Mouse (Mus musculus) limb, embryonic 14.5 days (tissue): Measurements from ENCODE around the gene Slc2a10. TPM values are rescaled to one million over a fixed set of nuclear protein-coding genes. Genes with fewer than 3 reads are reported as not detected.
"Not testable (repeated sequence)": the region's sequence is repeated elsewhere in the genome, so short reads cannot be mapped to it uniquely, and the experiment has no call there.

ENCODE experiments used
- ATAC-seq: fragments of 200-750 bp; cut with Nextera tagmentation; 2 replicates; pipeline ENCODE4 v1.8.0; 2017; ENCODE audit warnings: low read depth, moderate number of reproducible peaks, moderate TSS enrichment; ENCODE audit not compliant: low FRiP score
- DNase-seq: peaks from one replicate; pipeline ENCODE4 v3.0.0-alpha.2; 2015; ENCODE audit warnings: low spot score
- H3K27ac ChIP-seq: fragments of 300-500 bp; sonication (generic); replicated peaks from 2 replicates; pipeline ENCODE4 v1.5.1; 2014; ENCODE audit warnings: low read depth, mild to moderate bottlenecking, low read length, moderate library complexity, mixed read lengths
- H3K27me3 ChIP-seq: fragments of 300-500 bp; sonication (generic); 2 replicates; pipeline ENCODE4 v1.6.1; 2014; ENCODE audit warnings: low read length, mixed read lengths; ENCODE audit not compliant: control insufficient read depth, insufficient read depth
- H3K36me3 ChIP-seq: fragments of 300-500 bp; sonication (generic); 2 replicates; pipeline ENCODE4 v1.6.1; 2014; ENCODE audit warnings: mild to moderate bottlenecking, low read length, moderate library complexity, mixed read lengths; ENCODE audit not compliant: control insufficient read depth, insufficient read depth
- H3K4me1 ChIP-seq: fragments of 300-500 bp; sonication (generic); 2 replicates; pipeline ENCODE4 v1.6.1; 2014; ENCODE audit warnings: antibody characterized with exemption, low read length, mixed read lengths; ENCODE audit not compliant: control insufficient read depth, insufficient read depth
- H3K4me2 ChIP-seq: fragments of 300-500 bp; sonication (generic); replicated peaks from 2 replicates; pipeline ENCODE4 v1.6.1; 2014; ENCODE audit warnings: low read depth, mild to moderate bottlenecking, low read length, moderate library complexity; ENCODE audit not compliant: severe bottlenecking
- H3K4me3 ChIP-seq: fragments of 300-500 bp; sonication (generic); replicated peaks from 2 replicates; pipeline ENCODE4 v1.5.1; 2014; ENCODE audit warnings: low read length
- H3K9ac ChIP-seq: fragments of 300-500 bp; sonication (generic); 2 replicates; pipeline ENCODE4 v1.6.1; 2014; ENCODE audit warnings: mild to moderate bottlenecking, low read depth, low read length, moderate library complexity; ENCODE audit not compliant: severe bottlenecking
- H3K9me3 ChIP-seq: fragments of 300-500 bp; sonication (generic); 2 replicates; pipeline ENCODE4 v1.6.1; 2016; ENCODE audit warnings: low read length; ENCODE audit not compliant: control insufficient read depth
- POLR2A ChIP-seq: fragments of 200-500 bp; IDR thresholded peaks from 2 replicates; pipeline ENCODE4 v1.8.0; 2012; ENCODE audit warnings: inconsistent platforms, mild to moderate bottlenecking, moderate library complexity, borderline replicate concordance; ENCODE audit not compliant: insufficient read depth, insufficient read length; ENCODE audit errors: extremely low read depth
- whole genome bisulfite sequencing: fragments of 180-500 bp; shearing (Covaris S2); extraction: QIAGEN DNeasy Blood & Tissue Kit; methylation state at CpG from one replicate; pipeline ENCODE4 v1.1.7; 2014; 5-methylcytosine and 5-hydroxymethylcytosine counted together
- polyA plus RNA-seq, 2 experiments: library from polyadenylated mRNA; depleted of rRNA in 1 of 2; stranded (reverse) in 1 of 2; unstranded in 1 of 2; fragments of >200 nt; fragmentation: Nextera tagmentation in 1 of 2; extraction: Ambion mirVana in 1 of 2; gene quantifications; 2 replicates each; pipeline versions ENCODE4 v1.2.1 to v1.2.3; 2012 to 2014

The Slc2a10 gene
- polyA plus RNA-seq, 2 experiments: 8.5 to 12.3 TPM

- Histone ChIP-seq H3K27ac (no peak overlapping the region), H3K9me3 (no peaks in the 10 kb centered on the region), H3K4me3 (no peak overlapping the region), H3K4me1 (peaks cover 7% of the 10 kb centered on the region; the same call in 1 of the 2 replicates), H3K36me3 (no peaks in the 10 kb centered on the region), H3K27me3 (0 out of 2 replicates have a peak, but pooled peaks cover 4% of the 10 kb centered on the region), H3K4me2 (no peak overlapping the region), H3K9ac (no peak overlapping the region)
- peak; percentile 66 for DNase-seq
- no peak for TF ChIP-seq POLR2A
- WGBS: 60% methylated on average over 9 of the region's 9 CpGs
- ATAC-seq: no peak
Observed at GRCm38 (mm10) chr2:165547410-165547809, 43.8 kb downstream of the Slc2a10 start.

GRCm38 (mm10) chr2:165548627-165549026 lies 45.0 kb downstream of the Slc2a10 start:
- Histone ChIP-seq H3K27ac (no peak overlapping the region), H3K9me3 (no peaks in the 10 kb centered on the region), H3K36me3 (no peaks in the 10 kb centered on the region), H3K9ac (no peak overlapping the region), H3K4me2 (no peak overlapping the region), H3K27me3 (no peaks in the 10 kb centered on the region), H3K4me3 (no peak overlapping the region), H3K4me1 (peaks cover 7% of the 10 kb centered on the region; the same call in 1 of the 2 replicates)
- 78% methylated on average over 6 of the region's 6 CpGs for WGBS
- ATAC-seq (no peak), DNase-seq (no peak)
- no peak for TF ChIP-seq POLR2A

- H3K9me3 ChIP-seq, H3K4me1 ChIP-seq, ATAC-seq, H3K9ac ChIP-seq, H3K27ac ChIP-seq, H3K4me3 ChIP-seq, H3K36me3 ChIP-seq, H3K4me2 ChIP-seq, DNase-seq, H3K27me3 ChIP-seq: not testable (repeated sequence)
- WGBS: 80% methylated on average over 7 of the region's 7 CpGs
Observed at GRCm38 (mm10) chr2:165550410-165550809, 46.8 kb downstream of the Slc2a10 start.

GRCm38 (mm10) chr2:165554066-165554465 lies 50.5 kb downstream of the Slc2a10 start:
- 67% methylated on average over 9 of the region's 9 CpGs for WGBS
- no peak overlapping the region for H3K4me3 ChIP-seq
- TF ChIP-seq POLR2A: no peak
- no peak overlapping the region for H3K27ac ChIP-seq
- H3K4me2 ChIP-seq: no peak overlapping the region
- ATAC-seq (peak; percentile 50; the same call in 1 of the 2 replicates), DNase-seq (no peak)
- no peaks in the 10 kb centered on the region for H3K9me3 ChIP-seq
- H3K4me1 ChIP-seq: no peaks in the 10 kb centered on the region
- no peak overlapping the region for H3K9ac ChIP-seq
- H3K27me3 ChIP-seq: no peaks in the 10 kb centered on the region
- no peaks in the 10 kb centered on the region for H3K36me3 ChIP-seq

- no peak for ATAC-seq
- no peak for DNase-seq
- Histone ChIP-seq H3K27me3 (no peaks in the 10 kb centered on the region), H3K36me3 (no peaks in the 10 kb centered on the region), H3K4me1 (no peaks in the 10 kb centered on the region), H3K4me2 (no peak overlapping the region), H3K9me3 (no peaks in the 10 kb centered on the region), H3K9ac (no peak overlapping the region), H3K4me3 (no peak overlapping the region), H3K27ac (no peak overlapping the region)
- 84% methylated on average over 7 of the region's 7 CpGs for WGBS
- no peak for TF ChIP-seq POLR2A
Observed at GRCm38 (mm10) chr2:165557278-165557677, 53.7 kb downstream of the Slc2a10 start.

- Histone ChIP-seq H3K4me1 (peaks cover 9% of the 10 kb centered on the region), H3K9me3 (no peaks in the 10 kb centered on the region), H3K4me2 (no peak overlapping the region), H3K36me3 (no peaks in the 10 kb centered on the region), H3K9ac (no peak overlapping the region), H3K27ac (no peak overlapping the region), H3K27me3 (peaks cover 10% of the 10 kb centered on the region), H3K4me3 (no peak overlapping the region)
- ATAC-seq: no peak
- 39% methylated on average over 11 of the region's 11 CpGs for WGBS
- no peak for DNase-seq
- no peak for TF ChIP-seq POLR2A
Observed at GRCm38 (mm10) chr2:165558916-165559315, 55.3 kb downstream of the Slc2a10 start.
